Mouse (Mus musculus) left cerebral cortex, adult 9 months (tissue): ENCODE measurements around the gene Aadacl4.
"Not testable (repeated sequence)": the region's sequence is repeated elsewhere in the genome, so short reads cannot be mapped to it uniquely, and the experiment has no call there.

ENCODE experiments used
- DNase-seq, 2 experiments: peaks; one replicate each; pipeline ENCODE4 v3.0.0; 2022; ENCODE audit warnings: low spot score in 2 of 2

Aadacl4 gene

DNA sequence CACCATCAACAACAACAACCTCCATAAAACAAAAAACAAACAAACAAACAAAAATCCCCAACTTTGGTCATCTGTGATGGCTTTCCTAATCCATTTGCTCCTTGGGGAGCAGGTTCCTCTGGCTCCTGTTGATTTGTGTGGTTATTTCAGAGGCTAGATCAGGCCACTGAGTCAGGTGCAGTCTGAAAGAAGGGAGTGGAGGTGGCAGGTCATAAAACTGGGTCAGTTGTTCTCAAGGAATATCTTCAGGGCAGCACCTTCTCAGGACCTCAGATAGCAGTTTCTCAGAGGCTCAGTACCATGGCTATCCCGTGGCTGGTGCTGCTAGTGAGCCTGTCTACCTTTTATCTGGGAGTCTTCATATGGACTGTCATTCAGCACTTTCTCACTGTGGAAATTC, at the start of gene Aadacl4:
Gene Aadacl4 (plus strand): TSS at position 301 of the 400 bp plus-strand sequence.
- no peak for DNase-seq

DNA sequence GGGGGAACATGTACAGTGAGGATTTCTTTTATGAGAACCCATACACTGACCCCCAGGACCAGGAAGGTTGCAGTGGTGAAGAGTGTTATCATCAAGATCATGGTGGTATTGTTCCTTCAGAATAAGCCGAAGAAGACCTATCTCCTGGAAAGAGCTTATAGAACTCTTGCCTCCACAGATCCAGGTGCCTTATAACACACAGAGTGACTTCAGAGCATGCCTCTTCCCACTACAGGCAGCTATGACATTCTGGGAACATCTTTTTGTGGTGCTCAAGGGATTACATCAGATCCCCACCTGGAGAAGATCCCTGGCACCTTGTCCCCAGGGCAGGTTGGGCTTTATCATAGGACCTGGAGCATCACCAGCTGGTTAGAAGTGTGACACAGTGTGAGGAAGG, 48.5 kb upstream of the Aadacl4 start, which contains the start of gene Gm13124:
Gene Gm13124 (minus strand): TSS at position 101 of the 400 bp plus-strand sequence.
- no peak for DNase-seq

DNA sequence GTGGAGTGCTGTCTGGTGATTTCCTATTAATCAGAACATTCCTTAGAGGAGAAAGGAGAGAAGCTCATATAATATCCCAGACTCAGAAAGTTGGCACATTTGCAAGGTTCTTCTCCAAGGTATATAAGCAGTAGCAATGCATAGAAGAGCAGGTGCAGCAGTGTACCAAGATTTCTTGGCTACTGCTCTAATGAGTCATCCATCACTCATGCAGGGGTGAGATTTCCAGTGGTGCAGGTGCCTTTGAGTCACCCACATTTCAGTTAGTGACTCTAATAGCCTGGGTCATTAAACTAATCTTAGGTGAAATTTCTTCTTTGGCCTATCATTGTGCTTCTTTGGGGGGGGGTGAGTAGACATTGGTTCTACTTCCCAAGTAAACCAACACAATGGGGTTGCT, 45.8 kb upstream of the Aadacl4 start:
- DNase-seq: no peak

DNA sequence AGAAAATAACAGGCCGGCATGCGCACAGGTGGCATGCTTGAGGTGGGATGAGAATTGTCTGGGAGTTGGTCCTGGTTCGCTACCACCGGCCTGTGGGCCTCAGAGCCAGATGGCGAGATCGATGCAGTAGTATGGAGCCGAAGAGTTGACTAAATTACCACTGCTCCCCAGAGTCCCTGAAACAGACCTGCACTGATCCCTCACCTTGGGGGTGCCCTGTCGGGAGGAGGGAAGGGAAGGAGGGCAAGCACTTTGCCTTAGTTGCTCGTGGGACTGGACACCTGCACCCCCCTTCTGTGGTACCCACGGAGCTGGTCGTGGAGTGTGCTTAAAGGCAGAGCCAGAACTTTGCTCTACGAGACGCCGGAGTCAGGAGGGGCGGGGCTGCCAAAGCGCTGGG, 27.3 kb upstream of the Aadacl4 start:
- DNase-seq: not testable (repeated sequence)

DNA sequence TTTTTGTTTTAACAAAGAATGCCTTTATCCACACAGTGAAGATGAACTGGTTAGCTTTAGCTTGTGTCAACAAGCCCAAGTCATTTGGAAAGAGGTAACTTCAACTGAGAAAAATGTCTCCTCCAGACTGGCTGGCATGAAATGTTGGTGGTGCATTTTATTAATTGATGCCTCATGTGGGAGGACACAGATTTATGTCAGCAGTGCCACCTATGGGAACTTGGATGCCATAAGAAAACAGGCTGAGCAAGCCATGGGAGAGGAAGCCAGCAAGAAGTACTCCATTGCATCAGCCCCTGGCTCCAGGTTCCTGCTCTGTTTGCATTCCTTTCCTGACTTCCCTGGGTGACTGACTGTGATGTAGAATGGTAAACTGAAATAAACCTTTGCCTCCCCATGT, 20.7 kb upstream of the Aadacl4 start:
- DNase-seq: no peak

DNA sequence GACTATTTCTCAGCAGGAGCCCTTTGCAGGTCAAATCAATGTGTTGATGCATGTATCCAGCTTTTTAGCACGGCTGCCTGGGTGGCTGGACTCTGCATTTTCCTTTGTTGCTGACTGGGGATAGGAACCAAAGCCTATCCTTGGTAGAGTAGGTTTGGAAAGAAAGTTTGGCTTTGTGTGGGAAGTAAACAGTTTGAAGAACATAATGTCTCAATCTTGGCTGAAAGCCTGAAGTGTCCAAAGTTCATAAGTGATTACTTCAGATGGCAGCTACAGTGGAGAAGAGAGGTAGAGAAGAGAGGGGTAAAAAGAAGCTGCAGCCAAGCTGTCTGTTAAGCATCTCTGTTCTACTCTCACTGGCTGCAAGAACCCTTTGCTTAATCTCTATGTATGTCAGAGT, 1.1 kb downstream of the Aadacl4 start:
- no peak for DNase-seq

DNA sequence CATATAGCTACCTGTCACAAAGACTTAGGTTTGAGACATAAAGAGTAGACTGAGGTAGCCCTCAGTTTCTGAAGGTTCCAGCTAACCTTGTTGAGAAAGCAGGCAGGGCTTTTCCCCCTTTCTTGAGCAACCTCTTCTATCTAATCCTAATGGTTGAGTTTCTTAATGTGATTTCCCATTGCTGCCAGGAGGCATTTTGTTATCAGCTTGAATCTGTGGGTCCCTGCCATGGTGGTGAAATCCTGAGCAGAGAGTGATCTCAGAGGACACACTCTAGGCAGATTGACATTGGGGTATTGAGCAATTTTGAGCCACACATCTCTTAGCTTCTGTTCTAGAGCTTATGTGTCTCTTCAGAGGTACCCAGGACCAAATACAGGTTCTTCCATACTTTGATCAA, 24.8 kb downstream of the Aadacl4 start:
- no peak for DNase-seq
